Mouse (Mus musculus): ENCODE measurements around the gene Otulinl. TPM values are rescaled to one million over a fixed set of nuclear protein-coding genes. Genes with fewer than 3 reads are reported as not detected.

The Otulinl gene
- polyA plus RNA-seq, 1 experiment from 2014 or later: 7.6 TPM

- ATAC-seq (replicated peaks; ENCODE audit: extremely low read depth, insufficient read depth, low FRiP score): no peak
- Histone ChIP-seq H3K36me3 (ENCODE audit: control insufficient read depth, insufficient read depth) (no peaks in the 10 kb centered on the region), H3K4me2 (ENCODE audit: low read depth, low read length) (no peak overlapping the region), H3K4me3 (ENCODE audit: low read length) (no peak overlapping the region), H3K27ac (ENCODE audit: low read length) (no peak overlapping the region), H3K4me1 (ENCODE audit: control insufficient read depth, insufficient read depth, low read length) (no peaks in the 10 kb centered on the region), H3K9ac (ENCODE audit: low read length) (no peak overlapping the region), H3K27me3 (ENCODE audit: control insufficient read depth, insufficient read depth, low read length) (no peaks in the 10 kb centered on the region), H3K9me3 (replicated peaks; ENCODE audit: control insufficient read depth, low read length) (peaks cover 4% of the 10 kb centered on the region)
- WGBS: 71% methylated on average over 9 of the region's 9 CpGs
Observed at GRCm38 (mm10) chr15:27656626-27657025, 24.8 kb downstream of the Otulinl start.

DNA sequence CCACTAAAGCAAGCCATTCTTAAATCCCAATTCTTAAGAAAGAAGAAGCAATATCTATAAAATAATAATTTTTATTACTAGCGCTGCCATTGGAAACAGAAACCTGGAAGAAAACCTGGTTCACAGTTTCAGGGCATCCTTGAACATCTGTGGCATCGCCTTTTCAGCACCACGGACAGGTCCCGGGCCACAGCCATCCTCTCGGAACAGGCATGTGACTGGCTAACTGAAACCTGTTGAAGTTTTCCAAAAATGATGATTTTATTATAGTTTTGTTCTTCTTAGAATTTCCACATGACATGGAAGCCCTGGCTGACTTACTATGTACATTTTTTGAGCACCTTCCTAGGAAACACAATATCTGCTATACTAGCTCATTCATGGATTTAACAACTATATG lies 26.4 kb downstream of the Otulinl start:
- Histone ChIP-seq H3K9me3 (replicated peaks; ENCODE audit: control insufficient read depth, low read length) (peaks cover 4% of the 10 kb centered on the region), H3K36me3 (ENCODE audit: control insufficient read depth, insufficient read depth) (no peaks in the 10 kb centered on the region), H3K27me3 (ENCODE audit: control insufficient read depth, insufficient read depth, low read length) (no peaks in the 10 kb centered on the region), H3K9ac (ENCODE audit: low read length) (no peak overlapping the region), H3K4me1 (ENCODE audit: control insufficient read depth, insufficient read depth, low read length) (no peaks in the 10 kb centered on the region), H3K27ac (ENCODE audit: low read length) (no peak overlapping the region), H3K4me3 (ENCODE audit: low read length) (no peak overlapping the region), H3K4me2 (ENCODE audit: low read depth, low read length) (no peak overlapping the region)
- no peak for ATAC-seq (replicated peaks; ENCODE audit: extremely low read depth, insufficient read depth, low FRiP score)
- WGBS: 13% methylated on average over 5 of the region's 5 CpGs

DNA sequence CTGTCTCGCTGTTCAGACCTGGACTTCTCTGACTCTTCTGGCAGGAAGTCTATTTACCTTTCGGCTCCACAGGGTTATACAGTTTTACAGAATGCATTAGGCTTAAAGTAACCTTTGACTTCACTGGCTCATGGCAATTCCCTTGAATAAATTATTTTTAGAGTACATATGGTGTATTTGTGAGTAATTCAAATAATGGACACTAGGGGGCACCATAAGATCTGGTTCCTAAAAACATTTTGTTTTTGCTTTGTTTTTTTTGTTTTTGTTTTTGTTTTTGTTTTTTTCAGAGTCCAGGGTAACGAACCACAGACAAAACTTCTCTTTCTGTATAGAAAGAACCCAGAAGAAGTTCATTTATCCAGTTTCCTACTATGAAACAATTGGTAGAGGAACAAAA lies 33.7 kb downstream of the Otulinl start:
- Histone ChIP-seq H3K36me3 (ENCODE audit: control insufficient read depth, insufficient read depth) (no peaks in the 10 kb centered on the region), H3K4me3 (ENCODE audit: low read length) (no peak overlapping the region), H3K9ac (ENCODE audit: low read length) (no peak overlapping the region), H3K4me2 (ENCODE audit: low read depth, low read length) (no peak overlapping the region), H3K27me3 (ENCODE audit: control insufficient read depth, insufficient read depth, low read length) (no peaks in the 10 kb centered on the region), H3K9me3 (replicated peaks; ENCODE audit: control insufficient read depth, low read length) (no peaks in the 10 kb centered on the region), H3K27ac (ENCODE audit: low read length) (no peak overlapping the region), H3K4me1 (ENCODE audit: control insufficient read depth, insufficient read depth, low read length) (no peaks in the 10 kb centered on the region)
- ATAC-seq (replicated peaks; ENCODE audit: extremely low read depth, insufficient read depth, low FRiP score): no peak
- 41% methylated on average over 3 of the region's 3 CpGs for WGBS

GRCm38 (mm10) chr15:27646665-27647064 lies 34.7 kb downstream of the Otulinl start:
- no peak overlapping the region for H3K4me2 ChIP-seq (ENCODE audit: low read depth, low read length)
- H3K4me1 ChIP-seq (ENCODE audit: control insufficient read depth, insufficient read depth, low read length): no peaks in the 10 kb centered on the region
- ATAC-seq (replicated peaks; ENCODE audit: extremely low read depth, insufficient read depth, low FRiP score): no peak
- WGBS: 91% methylated on average over 8 of the region's 8 CpGs
- H3K9ac ChIP-seq (ENCODE audit: low read length): no peak overlapping the region
- H3K27me3 ChIP-seq (ENCODE audit: control insufficient read depth, insufficient read depth, low read length): no peaks in the 10 kb centered on the region
- H3K9me3 ChIP-seq (replicated peaks; ENCODE audit: control insufficient read depth, low read length): no peaks in the 10 kb centered on the region
- no peak overlapping the region for H3K4me3 ChIP-seq (ENCODE audit: low read length)
- no peaks in the 10 kb centered on the region for H3K36me3 ChIP-seq (ENCODE audit: control insufficient read depth, insufficient read depth)
- no peak overlapping the region for H3K27ac ChIP-seq (ENCODE audit: low read length)

- H3K27me3 ChIP-seq (ENCODE audit: control insufficient read depth, insufficient read depth, low read length): no peaks in the 10 kb centered on the region
- no peaks in the 10 kb centered on the region for H3K36me3 ChIP-seq (ENCODE audit: control insufficient read depth, insufficient read depth)
- no peak overlapping the region for H3K4me3 ChIP-seq (ENCODE audit: low read length)
- H3K4me1 ChIP-seq (ENCODE audit: control insufficient read depth, insufficient read depth, low read length): no peaks in the 10 kb centered on the region
- no peak overlapping the region for H3K9ac ChIP-seq (ENCODE audit: low read length)
- no peaks in the 10 kb centered on the region for H3K9me3 ChIP-seq (replicated peaks; ENCODE audit: control insufficient read depth, low read length)
- no peak overlapping the region for H3K4me2 ChIP-seq (ENCODE audit: low read depth, low read length)
- H3K27ac ChIP-seq (ENCODE audit: low read length): no peak overlapping the region
- ATAC-seq (replicated peaks; ENCODE audit: extremely low read depth, insufficient read depth, low FRiP score): no peak
- whole genome bisulfite sequencing: 74% methylated on average over 3 of the region's 3 CpGs
Observed at GRCm38 (mm10) chr15:27645250-27645649, 36.1 kb downstream of the Otulinl start.

GRCm38 (mm10) chr15:27642895-27643294 lies 38.5 kb downstream of the Otulinl start:
- Histone ChIP-seq H3K27ac (ENCODE audit: low read length) (no peak overlapping the region), H3K4me2 (ENCODE audit: low read depth, low read length) (no peak overlapping the region), H3K4me3 (ENCODE audit: low read length) (no peak overlapping the region), H3K9ac (ENCODE audit: low read length) (no peak overlapping the region), H3K4me1 (ENCODE audit: control insufficient read depth, insufficient read depth, low read length) (no peaks in the 10 kb centered on the region), H3K27me3 (ENCODE audit: control insufficient read depth, insufficient read depth, low read length) (no peaks in the 10 kb centered on the region), H3K9me3 (replicated peaks; ENCODE audit: control insufficient read depth, low read length) (no peaks in the 10 kb centered on the region), H3K36me3 (ENCODE audit: control insufficient read depth, insufficient read depth) (no peaks in the 10 kb centered on the region)
- 81% methylated on average over 3 of the region's 3 CpGs for WGBS
- no peak for ATAC-seq (replicated peaks; ENCODE audit: extremely low read depth, insufficient read depth, low FRiP score)

- H3K27me3 ChIP-seq (ENCODE audit: control insufficient read depth, insufficient read depth, low read length): no peaks in the 10 kb centered on the region
- no peak overlapping the region for H3K4me3 ChIP-seq (ENCODE audit: low read length)
- no peak overlapping the region for H3K9ac ChIP-seq (ENCODE audit: low read length)
- H3K4me1 ChIP-seq (ENCODE audit: control insufficient read depth, insufficient read depth, low read length): no peaks in the 10 kb centered on the region
- no peaks in the 10 kb centered on the region for H3K9me3 ChIP-seq (replicated peaks; ENCODE audit: control insufficient read depth, low read length)
- no peak overlapping the region for H3K4me2 ChIP-seq (ENCODE audit: low read depth, low read length)
- H3K36me3 ChIP-seq (ENCODE audit: control insufficient read depth, insufficient read depth): no peaks in the 10 kb centered on the region
- ATAC-seq (replicated peaks; ENCODE audit: extremely low read depth, insufficient read depth, low FRiP score): no peak
- H3K27ac ChIP-seq (ENCODE audit: low read length): no peak overlapping the region
- WGBS: 48% methylated on average over 12 of the region's 12 CpGs
Observed at GRCm38 (mm10) chr15:27641171-27641570, 40.2 kb downstream of the Otulinl start.

DNA sequence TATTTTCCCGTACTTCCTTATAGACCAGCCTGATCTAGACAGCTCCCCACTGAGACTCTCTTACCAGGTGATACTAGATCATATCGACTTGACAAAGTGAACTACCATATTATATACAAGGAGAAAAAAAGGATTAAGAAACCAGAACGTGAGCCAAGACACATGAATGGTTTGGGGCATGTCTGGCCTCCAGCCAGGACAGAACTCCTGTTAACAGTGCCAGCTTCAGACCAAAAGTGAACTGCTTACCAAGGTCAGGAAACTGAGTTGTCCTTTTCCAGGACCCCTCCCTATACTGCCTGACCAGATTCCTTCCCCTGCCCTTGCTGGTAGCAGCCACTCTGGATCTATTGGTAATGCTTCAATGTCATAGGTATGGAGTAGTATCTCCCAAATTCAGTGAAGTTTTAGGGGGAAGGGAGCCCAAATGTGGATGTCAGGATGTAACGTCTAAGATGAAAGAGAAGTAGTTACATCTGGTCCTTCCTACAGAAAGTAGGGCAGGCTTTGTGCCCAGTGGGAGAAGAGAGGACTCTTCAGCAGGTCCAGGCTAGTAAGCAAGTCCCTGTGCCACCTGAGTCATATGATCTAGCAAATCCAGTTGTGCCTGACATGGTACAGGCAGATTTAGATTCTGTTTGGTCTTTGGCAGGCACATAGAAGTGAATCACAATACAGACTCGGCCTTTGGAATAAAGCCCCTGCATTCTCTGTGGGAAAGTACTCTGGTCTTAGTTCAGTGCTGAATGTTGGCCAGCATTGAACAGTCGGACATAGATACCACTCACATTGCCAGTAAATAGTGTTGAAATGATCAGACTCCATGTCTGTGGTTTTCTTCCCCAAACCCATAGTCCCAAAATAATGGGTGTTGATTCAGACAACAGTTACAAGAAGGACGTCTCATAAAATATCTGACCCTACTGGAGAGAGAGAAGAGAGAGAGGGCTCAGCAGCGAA lies 47.2 kb downstream of the Otulinl start:
- Histone ChIP-seq H3K9me3 (replicated peaks; ENCODE audit: control insufficient read depth, low read length) (no peaks in the 10 kb centered on the region), H3K36me3 (ENCODE audit: control insufficient read depth, insufficient read depth) (no peaks in the 10 kb centered on the region), H3K4me3 (ENCODE audit: low read length) (no peak overlapping the region), H3K4me1 (ENCODE audit: control insufficient read depth, insufficient read depth, low read length) (peaks cover 11% of the 10 kb centered on the region), H3K27ac (ENCODE audit: low read length) (no peak overlapping the region), H3K9ac (ENCODE audit: low read length) (no peak overlapping the region), H3K27me3 (ENCODE audit: control insufficient read depth, insufficient read depth, low read length) (no peaks in the 10 kb centered on the region), H3K4me2 (ENCODE audit: low read depth, low read length) (no peak overlapping the region)
- WGBS: 67% methylated on average over 8 of the region's 8 CpGs
- no peak for ATAC-seq (replicated peaks; ENCODE audit: extremely low read depth, insufficient read depth, low FRiP score)

DNA sequence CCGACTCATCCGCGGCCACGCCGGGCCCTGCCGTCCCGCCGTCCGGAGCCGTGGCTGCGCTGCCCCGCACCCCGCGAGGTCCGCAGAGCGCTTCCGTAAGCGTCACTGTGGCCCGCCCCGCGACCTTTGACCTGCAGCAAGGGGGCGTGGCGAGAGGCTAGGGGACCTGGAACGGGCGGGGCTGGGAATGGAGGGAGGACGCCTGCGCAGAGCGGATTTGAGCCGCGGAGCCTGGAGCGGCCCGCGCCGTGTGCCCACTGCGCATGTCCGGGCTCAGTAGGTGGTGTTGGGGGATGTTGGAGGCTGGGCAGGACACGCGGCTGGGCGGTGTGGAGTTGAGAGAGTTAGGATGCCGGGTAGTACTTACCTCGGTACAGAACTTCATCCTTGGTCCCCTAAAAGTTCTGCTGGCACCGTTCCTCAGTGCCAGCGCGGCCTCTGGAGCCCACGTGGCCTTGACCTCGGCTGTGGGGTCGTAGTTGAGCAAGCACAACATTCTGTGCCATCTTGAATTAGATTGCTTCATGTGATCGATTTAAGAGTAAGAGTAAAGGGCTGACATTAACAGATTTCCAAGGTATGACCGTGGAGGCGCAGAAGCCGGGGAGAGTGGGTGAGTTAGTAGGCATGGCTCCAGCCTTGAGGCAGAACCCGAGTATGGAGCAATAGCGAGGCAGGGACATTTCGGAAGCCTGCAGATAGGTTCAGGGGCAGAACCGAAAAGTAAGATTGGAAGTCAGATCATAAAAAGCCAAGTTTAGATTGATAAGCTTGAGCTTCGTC lies 50.6 kb downstream of the Otulinl start, which contains the start of gene Otulin:
Otulin (minus strand) TSS at position 93 of the 783 bp plus-strand sequence.
- H3K27me3 ChIP-seq (ENCODE audit: control insufficient read depth, insufficient read depth, low read length): no peaks in the 10 kb centered on the region

More for the DNA sequence above, 50.6 kb downstream of the Otulinl start, which contains the start of gene Otulin:
- Histone ChIP-seq H3K4me1 (ENCODE audit: control insufficient read depth, insufficient read depth, low read length) (peaks cover 40% of the 10 kb centered on the region), H3K9me3 (replicated peaks; ENCODE audit: control insufficient read depth, low read length) (no peaks in the 10 kb centered on the region), H3K4me3 (ENCODE audit: low read length) (peak within 1 kb of the TSS; percentile 88), H3K9ac (ENCODE audit: low read length) (peak within 1 kb of the TSS; percentile 92), H3K27ac (ENCODE audit: low read length) (peak within 1 kb of the TSS; percentile 76), H3K36me3 (ENCODE audit: control insufficient read depth, insufficient read depth) (peaks cover 4% of the 10 kb centered on the region; the same call in 1 of the 2 replicates), H3K4me2 (ENCODE audit: low read depth, low read length) (peak within 1 kb of the TSS; percentile 96)
- ATAC-seq (replicated peaks; ENCODE audit: extremely low read depth, insufficient read depth, low FRiP score): peak; percentile 98
- WGBS: 5% methylated on average over 55 of the region's 56 CpGs
